Mouse (Mus musculus) mature B cell (primary cell): ENCODE measurements around the gene Ehf.

Experiments
- in situ Hi-C: fragments of 300-500 bp; cut with MboI; formaldehyde crosslinking; loops from 2 replicates; pipeline ENCODE4 v1.14.3; 2019

Gene Ehf

GRCm38 (mm10) chr2:103213547-103213946, 89.5 kb downstream of the Ehf start:
- in situ Hi-C loops, result no loop called here
